Mouse (Mus musculus) megakaryocyte, adult 5-6 weeks (primary cell): Measurements from ENCODE around the gene Gng12. TPM values are rescaled to one million over a fixed set of nuclear protein-coding genes. Genes with fewer than 3 reads are reported as not detected.
"Not testable (repeated sequence)": the region's sequence is repeated elsewhere in the genome, so short reads cannot be mapped to it uniquely, and the experiment has no call there.

Experiments used
- ATAC-seq: 2 replicates; pipeline ENCODE4 v1.8.0; 2016; ENCODE audit warnings: mild to moderate bottlenecking, inconsistent platforms; ENCODE audit not compliant: poor library complexity, severe bottlenecking
- total RNA-seq, 2 experiments: library from RNA; stranded (forward) in 1 of 2; stranded (reverse) in 1 of 2; fragments of 153-499, 151-499 nt in 1 of 2; fragments of 221-1000, 200-1000 nt in 1 of 2; gene quantifications; 2 replicates each; pipeline versions ENCODE4 v1.2.3 to v1.2.4; 2015 to 2017

Gene Gng12
- total RNA-seq, 2 experiments from 2014 or later: 42.9 to 61.0 TPM

DNA sequence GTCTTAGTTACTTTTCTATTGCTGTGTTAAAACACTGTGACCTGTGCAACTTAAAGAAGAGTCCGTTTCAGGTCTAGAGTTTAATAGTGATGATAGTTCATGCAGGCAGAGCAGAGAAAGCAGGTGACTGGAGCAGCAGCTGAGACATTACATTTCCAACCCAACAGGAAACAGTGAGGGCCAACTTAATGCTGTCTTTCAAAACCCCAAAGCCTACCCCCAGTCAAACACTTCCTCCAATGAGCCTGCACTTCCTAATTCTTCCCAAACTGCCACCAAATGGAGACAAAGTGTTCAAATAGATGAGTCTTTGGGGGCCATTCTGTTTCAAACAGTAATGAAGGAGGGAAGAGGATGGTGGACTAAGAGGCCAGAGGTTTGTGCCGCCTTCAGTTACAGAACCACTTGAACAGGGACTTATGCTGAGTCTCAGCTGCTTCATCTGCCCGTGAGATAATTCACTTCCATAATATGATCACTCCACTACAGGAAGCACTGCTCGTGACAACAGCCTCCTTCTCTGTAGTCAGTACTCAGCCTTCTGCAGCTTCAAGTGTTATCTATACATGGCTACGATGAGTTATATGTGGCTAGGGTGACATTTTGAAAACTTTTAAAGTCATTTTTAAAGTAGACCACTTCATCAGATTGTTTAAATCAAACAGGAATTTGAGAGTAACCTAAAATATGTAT, 55.7 kb downstream of the Gng12 start:
- peak; percentile 49 for ATAC-seq

GRCm38 (mm10) chr6:66953951-66954519, 57.8 kb downstream of the Gng12 start:
- ATAC-seq: peak; percentile 66

- ATAC-seq: no peak
Measured at GRCm38 (mm10) chr6:66955089-66955657, 59.0 kb downstream of the Gng12 start.

GRCm38 (mm10) chr6:66958466-66959235, 62.5 kb downstream of the Gng12 start:
- peak; percentile 54 for ATAC-seq

GRCm38 (mm10) chr6:66962582-66963043, 66.4 kb downstream of the Gng12 start:
- ATAC-seq: peak; percentile 66

DNA sequence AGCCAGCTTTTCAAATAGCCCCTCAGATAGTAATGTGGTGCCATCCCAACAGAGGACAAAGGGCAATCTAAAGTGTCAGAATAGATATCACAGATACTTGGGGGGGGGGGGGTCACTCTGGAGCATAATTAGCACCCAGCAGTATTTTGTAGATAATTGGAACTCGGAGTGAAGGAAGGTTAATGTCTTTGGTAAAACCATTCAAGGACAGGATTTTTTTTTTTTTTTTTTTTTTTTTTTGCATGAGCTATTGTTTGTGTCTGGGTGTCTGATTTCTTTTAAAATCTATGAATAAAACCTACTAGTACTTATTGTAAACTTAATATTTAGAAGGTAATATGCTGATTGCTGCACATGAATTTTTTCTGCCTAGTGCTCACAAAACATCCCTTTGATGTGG, 66.9 kb downstream of the Gng12 start:
- no peak for ATAC-seq

- ATAC-seq: not testable (repeated sequence)
Measured at GRCm38 (mm10) chr6:66963651-66964050, 67.5 kb downstream of the Gng12 start.

GRCm38 (mm10) chr6:66964222-66964621, 68.0 kb downstream of the Gng12 start:
- peak; percentile 50 for ATAC-seq

DNA sequence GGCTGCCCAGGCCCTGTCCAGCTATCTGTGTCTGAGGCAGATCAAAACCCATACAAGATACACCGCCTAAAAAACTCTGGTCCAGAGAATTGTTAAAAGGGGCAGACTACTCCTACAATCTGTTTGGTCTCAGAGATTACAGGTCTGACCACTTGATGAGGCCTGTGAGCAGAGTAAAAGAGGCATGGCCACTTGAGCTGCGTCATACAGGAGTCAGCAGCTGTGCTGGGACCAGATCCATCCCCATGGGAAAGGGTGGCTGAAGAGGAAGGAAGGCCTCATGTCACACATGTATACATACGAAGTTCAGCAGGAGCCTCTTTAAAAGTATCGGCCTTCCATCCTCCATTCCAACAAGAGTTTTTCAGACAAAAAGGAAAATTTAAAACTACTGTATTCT, 69.0 kb downstream of the Gng12 start:
- no peak for ATAC-seq

DNA sequence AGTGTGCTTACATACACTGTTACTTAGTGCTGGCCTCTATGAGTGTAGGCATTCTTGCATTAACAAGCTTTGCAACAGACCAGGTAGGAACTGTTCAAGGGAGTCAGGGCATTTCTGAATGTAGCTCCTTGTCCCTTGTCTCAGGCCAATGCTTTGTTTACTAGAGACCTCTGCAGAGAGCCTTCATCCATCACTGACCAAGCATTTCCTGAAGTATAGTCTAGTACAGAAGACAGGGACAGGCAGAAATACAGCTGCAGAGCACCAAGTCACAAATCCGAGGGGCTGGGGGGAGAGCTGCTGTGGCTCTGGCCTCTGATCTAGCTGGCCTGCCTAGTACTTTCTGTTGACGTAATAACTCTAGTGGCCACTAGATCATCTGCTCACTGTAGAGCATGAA, 71.6 kb downstream of the Gng12 start:
- no peak for ATAC-seq

DNA sequence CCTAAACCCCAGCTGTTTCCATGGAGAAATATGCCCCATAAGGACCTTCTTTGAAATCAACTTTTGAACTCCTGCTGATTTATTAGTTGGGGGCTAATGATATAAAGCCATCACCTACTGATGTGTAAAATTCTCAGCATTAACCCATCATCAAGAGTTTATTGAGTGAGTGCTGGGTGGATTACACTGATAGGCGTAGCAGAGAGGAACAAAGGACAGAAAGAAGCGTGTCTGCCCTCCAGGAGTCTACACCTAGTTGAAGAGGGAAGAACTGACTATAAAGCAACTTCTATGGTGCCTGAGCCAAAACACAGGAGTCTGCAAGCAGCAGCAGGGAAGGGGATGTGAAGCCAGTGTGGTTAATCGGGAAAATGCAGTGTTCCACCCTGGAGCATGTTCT, 73.2 kb downstream of the Gng12 start:
- no peak for ATAC-seq

DNA sequence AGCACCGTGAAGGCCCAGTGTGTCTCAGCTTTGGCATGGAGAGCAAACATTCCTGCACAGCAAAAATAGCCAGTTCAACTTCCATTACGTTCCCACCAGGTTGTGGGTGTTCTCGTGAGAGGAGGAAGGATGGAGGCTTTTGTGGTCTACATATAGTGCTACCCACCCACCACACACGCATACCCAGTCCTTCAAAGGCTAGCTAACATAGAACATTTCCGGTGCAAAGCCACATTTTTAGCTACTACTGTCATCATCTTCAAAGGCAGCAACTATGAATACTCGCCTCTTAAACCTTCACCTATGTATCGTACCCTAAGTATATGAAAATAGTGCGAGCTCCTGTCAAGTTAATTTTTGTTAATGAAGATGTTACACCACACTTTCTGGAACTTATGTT, 76.1 kb downstream of the Gng12 start:
- peak; percentile 31 for ATAC-seq

DNA sequence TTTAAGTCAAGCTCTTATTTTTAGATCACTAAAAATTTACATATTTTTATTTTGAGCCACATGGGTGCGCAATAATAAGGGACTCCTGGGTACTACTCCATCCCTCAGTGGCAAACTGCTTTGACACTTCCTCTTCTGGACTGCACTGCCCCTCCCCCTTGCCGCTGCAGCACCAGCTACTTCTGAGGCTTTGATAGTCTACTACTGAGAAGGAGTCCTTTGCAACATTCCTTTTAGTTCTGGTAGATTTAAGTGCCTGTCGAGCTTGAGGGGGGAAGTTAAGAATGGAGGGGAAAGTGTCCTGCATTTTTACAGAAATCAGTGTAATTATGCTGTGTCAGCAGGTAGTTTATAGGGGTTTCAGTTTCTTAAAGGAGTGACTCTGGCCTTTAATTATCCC, 77.0 kb downstream of the Gng12 start:
- ATAC-seq: peak; percentile 96

DNA sequence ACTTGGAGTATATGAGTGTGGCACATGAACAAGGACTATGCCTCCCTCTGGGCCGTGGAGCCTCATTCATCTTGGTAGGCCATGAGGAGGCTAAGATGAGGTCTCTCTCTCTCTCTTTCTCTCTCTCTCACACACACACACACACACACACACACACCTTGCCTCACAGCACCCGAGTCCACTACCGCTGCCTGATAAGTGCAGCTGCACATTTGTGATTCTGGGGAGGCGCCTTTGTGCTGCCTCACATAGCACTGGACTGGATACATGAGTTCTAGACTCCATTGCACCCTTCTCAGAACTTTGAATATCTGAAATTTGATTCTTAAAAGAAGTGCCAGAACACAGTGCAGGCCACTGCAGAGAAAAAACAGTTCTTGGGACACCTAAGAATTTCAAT, 79.3 kb downstream of the Gng12 start:
- no peak for ATAC-seq

DNA sequence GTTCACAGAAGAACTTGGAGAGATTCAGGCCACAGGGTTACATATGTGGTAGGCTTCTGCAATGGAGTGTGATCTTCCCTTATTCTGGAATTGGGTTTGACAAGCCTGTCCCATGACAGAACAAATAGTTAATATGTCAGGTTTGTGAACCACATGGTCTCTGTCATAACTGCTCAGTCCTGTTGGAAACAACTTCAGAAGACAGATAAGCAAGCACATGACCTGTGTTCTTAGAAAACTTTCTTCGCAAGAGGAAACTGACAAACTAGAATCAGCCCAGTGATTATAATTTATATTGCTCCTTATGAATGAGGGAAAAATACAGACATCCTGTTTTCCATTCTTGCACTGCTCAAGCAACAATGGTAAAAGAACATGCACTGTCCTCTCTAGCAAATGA, 83.0 kb downstream of the Gng12 start:
- no peak for ATAC-seq

GRCm38 (mm10) chr6:66980040-66980439, 83.8 kb downstream of the Gng12 start:
- ATAC-seq: no peak

- ATAC-seq: peak; percentile 55
Measured at GRCm38 (mm10) chr6:66981366-66981765, 85.2 kb downstream of the Gng12 start.

- 0 out of 2 replicates have a peak, but pooled peaks have one; percentile 33 for ATAC-seq
Measured at GRCm38 (mm10) chr6:66981864-66982263, 85.7 kb downstream of the Gng12 start.

GRCm38 (mm10) chr6:66984079-66984478, 87.9 kb downstream of the Gng12 start:
- ATAC-seq: no peak

DNA sequence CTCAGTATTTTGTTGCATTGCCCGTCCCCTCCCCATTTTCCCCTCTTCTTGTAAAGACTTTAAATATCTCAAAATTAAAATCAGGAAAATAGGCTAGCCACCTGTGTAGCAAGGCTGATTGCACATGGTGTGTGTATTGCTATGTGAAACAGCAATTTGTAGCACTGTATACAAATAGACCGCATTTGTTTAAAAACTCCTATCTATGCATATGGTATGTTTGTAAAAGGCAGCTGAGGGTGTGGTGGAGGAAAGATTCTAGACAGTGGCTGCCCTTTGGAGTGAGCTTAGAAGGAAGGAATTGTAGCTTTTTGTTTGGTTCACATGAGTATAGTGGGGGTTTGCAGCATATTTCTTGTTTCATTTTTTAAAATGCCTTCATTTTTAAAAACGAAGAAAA, 88.5 kb downstream of the Gng12 start:
- ATAC-seq: no peak

- no peak for ATAC-seq
Measured at GRCm38 (mm10) chr6:66985500-66985899, 89.3 kb downstream of the Gng12 start.
